Mouse (Mus musculus): ENCODE data around the gene Gpc6.

Gene Gpc6

GRCm38 (mm10) chr14:117786647-117787046 is 861.5 kb downstream of the Gpc6 start:
- DNase-seq (ENCODE audit: low read depth, low spot score), result no peak

- DNase-seq (ENCODE audit: low read depth, low spot score), result no peak
These were observed 869.8 kb downstream of the Gpc6 start for GRCm38 (mm10) chr14:117794874-117795273.

GRCm38 (mm10) chr14:117796661-117797060 is 871.5 kb downstream of the Gpc6 start:
- DNase-seq (ENCODE audit: low read depth, low spot score), result no peak

- no peak for DNase-seq (ENCODE audit: low read depth, low spot score)
These were observed 875.3 kb downstream of the Gpc6 start for GRCm38 (mm10) chr14:117800399-117800798.

- no peak for DNase-seq (ENCODE audit: low read depth, low spot score)
These were observed 882.7 kb downstream of the Gpc6 start for GRCm38 (mm10) chr14:117807846-117808245.

- DNase-seq (ENCODE audit: low read depth, low spot score), result no peak
These were observed 883.2 kb downstream of the Gpc6 start for GRCm38 (mm10) chr14:117808326-117808725.

GRCm38 (mm10) chr14:117810321-117811270 is 885.5 kb downstream of the Gpc6 start:
- no peak for DNase-seq (ENCODE audit: low read depth, low spot score)

- DNase-seq (ENCODE audit: low read depth, low spot score), result no peak
These were observed 888.4 kb downstream of the Gpc6 start for GRCm38 (mm10) chr14:117813473-117813872.

GRCm38 (mm10) chr14:117816008-117816407 is 890.9 kb downstream of the Gpc6 start:
- no peak for DNase-seq (ENCODE audit: low read depth, low spot score)

- DNase-seq (ENCODE audit: low read depth, low spot score), result no peak
These were observed 891.6 kb downstream of the Gpc6 start for GRCm38 (mm10) chr14:117816706-117817105.

GRCm38 (mm10) chr14:117817196-117817595 is 892.1 kb downstream of the Gpc6 start:
- no peak for DNase-seq (ENCODE audit: low read depth, low spot score)

GRCm38 (mm10) chr14:117824491-117824890 is 899.4 kb downstream of the Gpc6 start:
- DNase-seq (ENCODE audit: low read depth, low spot score), result no peak

- no peak for DNase-seq (ENCODE audit: low read depth, low spot score)
These were observed 901.4 kb downstream of the Gpc6 start for GRCm38 (mm10) chr14:117826294-117827046.

GRCm38 (mm10) chr14:117831267-117831666 is 906.2 kb downstream of the Gpc6 start:
- DNase-seq (ENCODE audit: low read depth, low spot score), result no peak

- DNase-seq (ENCODE audit: low read depth, low spot score), result no peak
These were observed 906.6 kb downstream of the Gpc6 start for GRCm38 (mm10) chr14:117831731-117832130.

GRCm38 (mm10) chr14:117835506-117835905 is 910.4 kb downstream of the Gpc6 start:
- DNase-seq (ENCODE audit: low read depth, low spot score), result no peak

GRCm38 (mm10) chr14:117837021-117837420 is 911.9 kb downstream of the Gpc6 start:
- no peak for DNase-seq (ENCODE audit: low read depth, low spot score)

- DNase-seq (ENCODE audit: low read depth, low spot score), result peak; percentile 20
These were observed 912.6 kb downstream of the Gpc6 start for GRCm38 (mm10) chr14:117837715-117838114.

- DNase-seq (ENCODE audit: low read depth, low spot score), result no peak
These were observed 916.1 kb downstream of the Gpc6 start for GRCm38 (mm10) chr14:117841211-117841610.

- DNase-seq (ENCODE audit: low read depth, low spot score), result no peak
These were observed 916.9 kb downstream of the Gpc6 start for GRCm38 (mm10) chr14:117841797-117842553.

GRCm38 (mm10) chr14:117849591-117850505 is 924.7 kb downstream of the Gpc6 start:
- DNase-seq (ENCODE audit: low read depth, low spot score), result no peak

Measured in WW6 (cell line).